Mouse (Mus musculus) layer of hippocampus, adult 8-10 months (tissue): ENCODE measurements around the gene Cd5l. TPM values are rescaled to one million over a fixed set of nuclear protein-coding genes. Genes with fewer than 3 reads are reported as not detected.

Source experiments
- DNase-seq, 2 experiments: peaks; one replicate each; pipeline ENCODE4 v3.0.0; 2022; ENCODE audit warnings: low spot score in 2 of 2
- total RNA-seq, 4 experiments: library from RNA; stranded (reverse); gene quantifications; 2 replicates each; pipeline ENCODE4 v1.2.4; 2022

Cd5l gene
- total RNA-seq, 4 experiments from 2014 or later, result 0.25 TPM; not detected in 3

DNA sequence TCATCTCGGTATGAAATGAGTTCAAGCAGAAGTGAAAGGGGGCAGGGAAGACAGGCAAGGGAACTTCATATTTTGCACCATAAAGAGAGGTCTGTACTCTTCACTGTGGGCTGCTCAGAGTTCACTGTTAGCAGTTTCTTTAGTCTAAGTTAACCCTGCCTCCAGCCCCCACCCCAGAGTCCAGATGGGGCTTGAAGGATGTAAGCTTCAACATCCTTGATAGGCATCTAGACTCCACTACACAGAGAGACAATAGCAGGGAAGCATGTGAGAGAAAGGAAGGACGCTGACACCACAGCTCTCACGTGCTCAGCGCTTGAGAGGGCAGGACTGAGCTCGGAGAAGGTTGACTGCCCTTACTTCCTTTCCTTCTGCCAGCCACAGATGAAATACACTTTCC, 43.6 kb downstream of the Cd5l start:
- DNase-seq, result no peak

DNA sequence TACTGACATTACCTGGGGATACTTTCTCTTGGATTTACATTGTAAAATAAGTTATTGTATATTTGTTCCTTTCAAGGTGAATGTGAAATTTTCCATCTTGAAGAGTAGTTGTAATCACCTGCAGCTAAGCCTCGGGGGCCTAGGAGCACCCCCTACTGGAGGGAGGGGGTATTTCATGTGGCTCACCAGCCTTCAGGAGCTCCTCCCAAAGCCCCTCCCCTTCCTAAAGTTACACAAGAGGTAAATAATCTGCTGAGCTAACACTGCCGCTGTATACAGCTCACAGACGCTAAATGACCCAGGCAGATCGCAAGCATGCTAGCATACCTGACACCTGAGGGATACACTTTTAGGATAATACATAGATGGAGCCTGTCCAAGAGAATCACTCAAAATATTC, 50.5 kb downstream of the Cd5l start:
- no peak for DNase-seq

DNA sequence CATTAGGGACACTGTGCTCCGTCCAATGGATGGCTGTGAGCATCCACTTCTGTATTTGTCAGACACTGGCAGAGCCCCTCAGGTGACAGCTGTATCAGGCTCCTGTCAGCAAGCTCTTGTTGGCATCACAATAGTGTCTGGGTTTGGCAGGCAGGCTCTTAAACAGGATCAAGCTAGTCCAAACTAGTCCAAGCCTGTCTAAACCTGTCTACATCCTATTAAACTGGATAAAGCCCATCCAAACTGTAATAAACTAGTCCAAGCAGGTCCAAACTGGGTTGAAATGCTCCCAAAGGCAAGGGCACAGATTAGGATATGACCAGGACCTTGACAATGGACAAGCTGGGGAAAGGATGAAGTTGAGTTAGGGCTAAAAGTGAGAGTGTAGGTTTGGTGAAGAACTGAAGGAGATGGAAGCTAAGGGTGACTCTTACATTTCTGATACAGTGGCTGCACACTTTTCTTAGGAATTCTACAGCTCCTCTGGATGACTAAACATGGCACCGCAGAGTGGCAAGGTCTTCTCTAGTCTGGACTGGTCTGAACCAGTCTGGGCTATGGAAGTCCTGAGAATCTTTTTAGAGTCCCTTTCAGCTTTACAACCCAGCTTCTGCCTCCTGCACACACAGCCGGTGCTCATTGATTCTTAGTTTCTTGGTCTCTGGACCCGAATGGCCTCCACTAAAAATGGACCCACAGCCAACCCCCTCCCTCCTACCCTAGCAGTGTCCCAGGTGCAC, 51.7 kb downstream of the Cd5l start:
- no peak for DNase-seq

- DNase-seq, result no peak
These were observed 52.9 kb downstream of the Cd5l start for GRCm38 (mm10) chr3:87410605-87411004.

- no peak for DNase-seq
These were observed 53.5 kb downstream of the Cd5l start for GRCm38 (mm10) chr3:87411150-87411549.

DNA sequence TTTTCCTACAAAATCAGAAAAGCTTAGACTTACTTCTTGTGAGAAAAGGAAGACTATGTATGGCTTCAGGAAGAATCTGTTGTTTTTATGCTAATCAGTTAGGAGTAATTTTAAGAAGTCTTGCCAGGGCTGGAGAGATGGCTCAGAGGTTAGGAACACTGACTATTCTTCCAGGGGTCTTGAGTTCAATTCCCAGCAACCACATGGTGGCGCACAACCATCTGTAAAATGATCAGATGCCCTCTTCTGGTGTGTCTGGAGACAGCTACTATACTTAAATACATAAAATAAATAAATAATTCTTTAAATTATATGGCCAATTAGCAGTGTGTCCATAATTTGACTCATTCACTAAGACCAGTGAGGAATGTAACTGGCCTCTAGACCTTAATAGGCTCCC, 63.0 kb downstream of the Cd5l start:
- no peak for DNase-seq

Other genes with a start within 250 kb of the Cd5l start
- gene Kirrel, start 183.1 kb upstream of the Cd5l start, total RNA-seq, result 1 to 10 TPM; 3.2 to 3.9 (median 3.5) TPM
- 100 to 1,000 TPM in 1 of 4 experiments, 10 to 100 TPM in 3; 19.7 to 118 (median 53.5) TPM for gene Fcrls, start 94.1 kb upstream of the Cd5l start, total RNA-seq
- under 1 TPM in 3 of 4 experiments, not detected in 1; 0.25 to 0.86 (median 0.45) TPM for gene Fcrl1, start 18.5 kb downstream of the Cd5l start, total RNA-seq
- under 1 TPM in 1 of 4 experiments, not detected in 3; 0.16 TPM for gene Fcrl5, start 77.9 kb downstream of the Cd5l start, total RNA-seq
- gene Etv3, start 167.5 kb downstream of the Cd5l start, total RNA-seq, result 10 to 100 TPM; 24.2 to 26.8 (median 25.4) TPM